1 mouse cellular context compared by ENCODE assay signal in the genomic region with DNA sequence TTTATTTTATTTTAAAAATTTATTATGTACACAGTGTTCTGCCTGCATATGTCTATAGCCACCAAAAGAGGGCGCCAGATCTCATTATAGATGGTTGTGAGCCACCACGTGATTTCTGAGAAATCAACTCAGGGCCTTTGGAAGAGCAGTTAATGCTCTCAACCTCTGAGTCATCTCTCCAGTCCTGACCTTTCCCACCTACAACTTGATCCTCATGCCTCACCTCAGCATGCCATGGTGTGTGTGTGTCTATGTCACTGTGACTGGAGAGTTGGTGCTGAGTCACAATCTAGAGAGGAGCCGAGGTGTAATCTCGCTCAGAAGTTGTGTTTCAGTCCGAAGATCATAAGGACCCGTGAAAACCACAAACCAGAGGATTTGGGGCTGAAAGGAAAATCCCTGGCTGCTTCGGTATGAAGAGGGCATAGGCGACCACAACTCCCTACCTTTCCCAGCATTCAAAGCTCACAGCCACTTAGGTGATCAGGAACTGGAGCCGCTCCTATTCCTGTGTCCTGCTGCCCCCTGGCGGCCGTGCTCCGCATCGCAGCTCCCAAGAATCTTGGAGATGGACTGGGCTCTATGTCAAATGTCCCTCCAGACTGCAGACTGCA.
TF ChIP-seq lines count a peak whose summit lies in the region.

No protein-coding gene starts in this region.

TF ChIP-seq in MEL, 35 proteins besides CTCF, POLR2A, EP300 and RAD21 (continued from another document):
- peak; percentile 60; the same call in 1 of the 2 replicates for TF ChIP-seq MXI1 (IDR thresholded peaks at IDR 0.05; ENCODE audit: low read depth, low read length)
- no peak for TF ChIP-seq NRF1 (IDR thresholded peaks at IDR 0.05; ENCODE audit: insufficient read depth, low read depth, low read length, poor library complexity, severe bottlenecking)
- peak; percentile 78 for TF ChIP-seq ELF1 (IDR thresholded peaks at IDR 0.05; ENCODE audit: low read depth, low read length)
- TF ChIP-seq ZKSCAN1 (IDR thresholded peaks at IDR 0.05; ENCODE audit: low read depth, low read length) = no peak
- no peak for TF ChIP-seq CHD2 (IDR thresholded peaks at IDR 0.05; ENCODE audit: low read length)
- TF ChIP-seq CHD1 (IDR thresholded peaks at IDR 0.05; ENCODE audit: low read depth, low read length) = no peak
- 0 out of 2 replicates have a peak, but pooled peaks have one; percentile 33 for TF ChIP-seq SIN3A (IDR thresholded peaks at IDR 0.05; ENCODE audit: low read length)
- no peak for TF ChIP-seq KAT2A (conservative IDR thresholded peaks at IDR 0.05; ENCODE audit: low read depth, low read length)
- TF ChIP-seq POLR2AphosphoS2 (IDR thresholded peaks at IDR 0.05; ENCODE audit: low read length) = no peak
